Mouse (Mus musculus): ENCODE data around the gene Car1.
"Not testable (repeated sequence)": the region's sequence is repeated elsewhere in the genome, so short reads cannot be mapped to it uniquely, and the experiment has no call there.

Car1 gene

DNA sequence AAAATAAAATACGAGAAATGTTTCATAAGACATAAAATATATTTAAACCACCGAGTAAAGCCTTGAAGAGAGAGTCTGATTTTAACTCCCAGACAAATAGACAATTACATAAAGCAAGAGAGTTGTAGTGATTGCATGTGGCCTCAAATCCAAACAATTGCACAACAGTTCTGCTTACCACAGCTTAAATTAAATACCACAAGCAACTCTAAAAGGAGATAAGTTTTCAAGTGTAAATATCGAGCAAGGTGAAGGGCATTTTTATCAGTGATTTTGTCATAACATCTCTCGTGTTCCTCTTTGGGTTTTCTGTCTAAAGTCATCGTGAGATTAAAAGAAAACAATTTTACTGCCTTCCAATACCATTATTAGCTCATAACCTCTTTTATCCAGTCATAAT, 25.0 kb downstream of the Car1 start:
- DNase-seq (ENCODE audit: low spot score), result not testable (repeated sequence)

DNA sequence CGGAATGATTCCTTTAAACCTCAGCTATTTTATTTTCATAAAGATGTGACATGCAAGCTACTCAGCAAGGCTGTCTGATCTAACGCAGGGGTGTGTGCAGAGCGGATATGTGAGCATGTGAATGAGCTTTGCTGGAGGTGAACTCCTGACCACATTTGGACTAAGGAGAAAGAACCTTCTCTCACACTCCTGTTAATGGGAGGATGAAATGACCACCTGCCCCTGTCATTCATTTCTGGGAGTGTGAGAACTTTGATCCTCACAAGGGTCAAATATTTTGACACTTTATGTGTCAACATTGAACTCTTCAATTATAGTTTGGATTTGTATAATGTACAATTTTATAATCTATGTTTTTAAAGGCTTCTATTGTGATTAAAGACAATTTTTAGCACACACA, 25.8 kb downstream of the Car1 start:
- not testable (repeated sequence) for DNase-seq (ENCODE audit: low spot score)

- DNase-seq (ENCODE audit: low spot score), result no peak
These were observed 28.0 kb downstream of the Car1 start for GRCm38 (mm10) chr3:14780212-14780611.

GRCm38 (mm10) chr3:14776497-14777162, 31.5 kb downstream of the Car1 start:
- not testable (repeated sequence) for DNase-seq (ENCODE audit: low spot score)

GRCm38 (mm10) chr3:14774539-14774938, 33.6 kb downstream of the Car1 start:
- DNase-seq (ENCODE audit: low spot score), result not testable (repeated sequence)

GRCm38 (mm10) chr3:14772473-14772872, 35.7 kb downstream of the Car1 start:
- not testable (repeated sequence) for DNase-seq (ENCODE audit: low spot score)

- no peak for DNase-seq (ENCODE audit: low spot score)
These were observed 43.2 kb downstream of the Car1 start for GRCm38 (mm10) chr3:14764755-14765566.

DNA sequence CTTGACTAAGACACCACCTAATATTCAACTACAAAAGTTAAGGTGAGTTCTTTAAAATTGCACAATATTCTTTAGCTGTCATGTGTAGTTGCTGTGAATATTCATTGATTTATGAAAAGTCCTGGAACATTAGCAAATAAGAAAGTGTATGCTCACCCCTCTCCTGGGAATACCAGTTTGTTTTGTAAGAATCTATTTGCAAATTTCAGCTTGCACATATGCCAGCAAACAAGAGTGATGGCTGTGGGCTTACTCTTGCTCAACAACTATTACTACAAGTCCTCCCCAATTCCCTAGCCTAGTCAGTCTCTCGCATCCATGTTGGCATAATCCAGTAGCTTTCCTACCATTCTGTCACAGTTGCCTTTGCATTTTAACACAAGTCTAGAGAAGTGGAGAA, 52.5 kb downstream of the Car1 start:
- no peak for DNase-seq (ENCODE audit: low spot score)

DNA sequence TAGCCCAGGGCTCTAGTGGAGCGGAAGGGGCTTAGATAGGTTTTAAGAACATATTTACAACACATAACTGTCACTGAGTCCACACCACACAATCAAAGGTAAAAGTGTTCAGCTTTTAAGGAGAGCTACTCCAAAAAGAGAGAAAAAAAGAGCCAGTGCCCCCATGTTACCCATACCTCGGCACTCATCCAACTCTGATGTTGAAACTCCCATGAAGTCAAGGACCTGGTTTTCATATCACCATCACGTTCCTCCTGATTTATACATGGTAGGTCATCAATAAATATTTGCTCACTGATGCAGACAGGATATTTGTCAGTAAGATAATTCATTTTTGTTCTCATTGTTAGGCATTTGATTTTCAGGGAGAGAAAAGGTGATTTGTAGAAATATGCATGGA, 62.1 kb downstream of the Car1 start:
- DNase-seq (ENCODE audit: low spot score), result no peak

- no peak for DNase-seq (ENCODE audit: low spot score)
These were observed 69.9 kb downstream of the Car1 start for GRCm38 (mm10) chr3:14738261-14738660.

DNA sequence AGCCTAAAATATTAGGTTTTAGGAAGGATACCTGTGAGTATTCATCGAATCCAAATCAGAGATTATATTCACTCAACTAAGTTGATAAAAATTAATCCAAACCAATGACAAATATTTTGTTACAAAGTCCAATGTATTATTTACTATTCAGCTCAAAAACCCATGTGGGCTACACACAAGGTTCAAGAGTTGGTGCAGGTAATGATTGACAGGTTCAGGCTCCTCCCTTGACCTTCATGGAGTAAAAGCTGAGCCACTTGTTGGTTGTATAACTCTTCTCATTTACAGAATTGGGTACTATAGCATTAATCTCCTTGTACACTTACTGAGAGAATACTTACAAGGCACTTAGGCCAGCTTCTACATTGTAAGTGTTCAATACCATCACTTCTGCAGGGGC, 80.7 kb downstream of the Car1 start:
- not testable (repeated sequence) for DNase-seq (ENCODE audit: low spot score)

- DNase-seq (ENCODE audit: low spot score), result not testable (repeated sequence)
These were observed 82.7 kb downstream of the Car1 start for GRCm38 (mm10) chr3:14725462-14725861.
